Mouse (Mus musculus) C2C12 (cell line): ENCODE measurements around the gene Iqch. TPM values are rescaled to one million over a fixed set of nuclear protein-coding genes. Genes with fewer than 3 reads are reported as not detected.

Experiments
- H3K27me3 ChIP-seq: one replicate; pipeline ENCODE4 v1.6.1; 2011; ENCODE audit not compliant: control insufficient read depth, insufficient read depth, insufficient read length
- H3K36me3 ChIP-seq: one replicate; pipeline ENCODE4 v1.6.1; 2011; ENCODE audit not compliant: control insufficient read depth, insufficient read depth
- H3K4me3 ChIP-seq: one replicate; pipeline ENCODE4 v1.5.1; 2011; ENCODE audit warnings: mild to moderate bottlenecking, control low read depth; ENCODE audit not compliant: poor library complexity, insufficient read depth, severe bottlenecking
- H3K79me2 ChIP-seq: one replicate; pipeline ENCODE4 v1.6.1; 2011; ENCODE audit not compliant: control insufficient read depth, insufficient read depth
- H3K79me3 ChIP-seq: one replicate; pipeline ENCODE4 v1.6.1; 2011; ENCODE audit warnings: low read depth, control low read depth
- H3ac ChIP-seq: one replicate; pipeline ENCODE3; 2011; ENCODE audit warnings: low read depth; ENCODE audit not compliant: control insufficient read depth, insufficient read length
- CEBPB ChIP-seq: IDR thresholded peaks from one replicate; pipeline ENCODE4 v1.6.1; 2011; ENCODE audit warnings: low read depth, mild to moderate bottlenecking, control low read depth, moderate library complexity
- CTCF ChIP-seq: IDR thresholded peaks from one replicate; pipeline ENCODE4 v1.5.1; 2011; ENCODE audit not compliant: control insufficient read depth, insufficient read depth, insufficient read length
- FOSL1 ChIP-seq: IDR thresholded peaks from one replicate; pipeline ENCODE4 v1.8.0; 2011; ENCODE audit warnings: mild to moderate bottlenecking, low read length; ENCODE audit not compliant: poor library complexity, insufficient read depth, severe bottlenecking
- MAX ChIP-seq: IDR thresholded peaks from one replicate; pipeline ENCODE4 v1.6.1; 2011; ENCODE audit warnings: mild to moderate bottlenecking, control low read depth
- MYOD1 ChIP-seq: IDR thresholded peaks from one replicate; pipeline ENCODE4 v1.6.1; 2011; ENCODE audit warnings: low read depth; ENCODE audit not compliant: control insufficient read depth, insufficient read length
- MYOG ChIP-seq: IDR thresholded peaks from one replicate; pipeline ENCODE4 v1.6.1; 2011; ENCODE audit not compliant: control insufficient read depth, insufficient read length; ENCODE audit errors: extremely low read depth
- USF1 ChIP-seq: IDR thresholded peaks from one replicate; pipeline ENCODE4 v1.6.1; 2011; ENCODE audit warnings: low read depth, mild to moderate bottlenecking, control low read depth, moderate library complexity
- polyA plus RNA-seq: library from polyadenylated mRNA; unstranded; fragments of >200 nt; fragmentation: generic; extraction: Trizol; gene quantifications from one replicate; pipeline ENCODE4 v1.2.1, GENCODE M21; 2012; ENCODE audit warnings: missing spikeins

The Iqch gene
- polyA plus RNA-seq, 1 experiment = not detected

DNA sequence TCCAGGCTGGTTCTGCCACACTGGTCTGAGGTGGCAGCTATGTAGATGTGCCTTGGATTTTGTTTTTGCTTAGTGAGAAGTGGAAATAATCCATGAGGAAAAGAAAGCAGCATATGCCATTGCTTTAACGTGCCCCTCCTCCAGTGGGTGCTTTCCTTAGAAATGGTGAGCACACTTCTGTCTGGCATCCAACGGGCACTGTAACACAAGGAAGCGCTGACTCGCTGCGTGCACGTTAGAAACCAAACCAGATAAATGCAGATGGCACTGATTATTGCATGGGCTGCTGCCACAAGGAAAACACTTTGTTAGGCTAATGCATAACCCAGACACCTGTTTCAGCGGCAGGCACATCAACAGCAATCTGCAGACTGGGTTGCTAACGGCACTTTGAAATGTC is 6.6 kb downstream of the Iqch start:
- H3K27me3 ChIP-seq = peaks cover 4% of the 10 kb centered on the region
- no peaks in the 10 kb centered on the region for H3K36me3 ChIP-seq
- TF ChIP-seq CEBPB (no peak), USF1 (no peak), MAX (no peak), MYOG (no peak), MYOD1 (no peak), FOSL1 (no peak), CTCF (no peak)
- H3K79me3 ChIP-seq = no peaks in the 10 kb centered on the region
- no peaks in the 10 kb centered on the region for H3K79me2 ChIP-seq
- H3ac ChIP-seq = no peak overlapping the region
- H3K4me3 ChIP-seq = no peak overlapping the region

DNA sequence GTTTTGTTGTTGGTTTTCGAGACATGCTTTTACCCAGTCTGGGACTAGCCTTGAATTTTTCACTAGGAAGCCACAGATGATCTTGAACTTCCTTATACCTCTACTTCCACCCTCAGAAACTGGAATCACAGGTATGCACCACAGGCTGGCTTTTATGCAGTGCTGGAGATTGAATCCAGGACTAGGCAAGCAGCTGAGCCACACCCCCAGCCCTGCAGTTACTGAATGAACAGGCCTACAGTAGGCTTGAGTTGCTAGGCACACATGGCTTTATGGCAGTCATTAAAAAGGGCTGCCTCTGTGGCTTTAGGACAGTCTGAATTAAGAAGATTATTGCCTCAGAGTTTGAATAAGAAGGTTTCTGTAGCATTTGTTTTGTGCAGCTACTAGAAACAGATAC is 7.3 kb downstream of the Iqch start:
- no peaks in the 10 kb centered on the region for H3K36me3 ChIP-seq
- TF ChIP-seq MYOG = no peak
- TF ChIP-seq CTCF = no peak
- no peak for TF ChIP-seq MYOD1
- TF ChIP-seq CEBPB = no peak
- no peak for TF ChIP-seq FOSL1
- no peak for TF ChIP-seq USF1
- no peak for TF ChIP-seq MAX
- H3K79me3 ChIP-seq = no peaks in the 10 kb centered on the region
- no peak overlapping the region for H3K4me3 ChIP-seq
- peaks cover 4% of the 10 kb centered on the region for H3K27me3 ChIP-seq
- no peak overlapping the region for H3ac ChIP-seq
- H3K79me2 ChIP-seq = no peaks in the 10 kb centered on the region

DNA sequence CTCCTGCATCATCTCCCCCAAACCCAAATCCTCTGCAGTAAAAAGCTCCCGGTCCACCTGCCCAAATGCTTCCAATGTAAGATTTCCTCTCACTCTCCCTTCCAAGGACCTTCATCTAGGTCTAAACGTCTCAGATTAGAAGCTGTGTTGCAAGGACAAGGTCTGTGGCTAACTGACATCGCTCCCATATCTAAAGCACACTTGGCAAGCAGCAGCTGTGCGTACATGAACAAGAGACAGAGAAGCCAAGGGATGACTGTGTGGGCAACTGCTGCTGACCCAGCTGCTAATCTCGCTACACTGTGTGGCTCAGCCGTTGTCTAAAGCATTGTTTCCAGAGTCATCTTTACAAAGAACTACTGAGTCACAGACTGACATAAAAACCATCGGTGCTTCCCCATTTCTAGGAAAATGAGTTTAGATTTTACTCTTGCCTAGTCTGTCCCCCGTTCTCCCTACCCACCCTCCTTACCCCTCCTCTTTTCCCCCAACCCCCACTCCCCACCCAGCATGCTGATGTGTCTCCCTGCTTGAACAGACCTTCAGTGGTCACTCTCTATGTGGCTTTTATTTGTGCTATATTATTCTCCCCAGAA is 10.5 kb downstream of the Iqch start:
- TF ChIP-seq MYOG = no peak
- no peak for TF ChIP-seq MAX
- no peak for TF ChIP-seq MYOD1
- TF ChIP-seq CTCF = no peak
- no peak for TF ChIP-seq FOSL1
- TF ChIP-seq CEBPB = no peak
- no peak for TF ChIP-seq USF1
- peaks cover 4% of the 10 kb centered on the region for H3K27me3 ChIP-seq
- H3K4me3 ChIP-seq = no peak overlapping the region
- no peaks in the 10 kb centered on the region for H3K79me2 ChIP-seq
- no peaks in the 10 kb centered on the region for H3K79me3 ChIP-seq
- no peak overlapping the region for H3ac ChIP-seq
- no peaks in the 10 kb centered on the region for H3K36me3 ChIP-seq

DNA sequence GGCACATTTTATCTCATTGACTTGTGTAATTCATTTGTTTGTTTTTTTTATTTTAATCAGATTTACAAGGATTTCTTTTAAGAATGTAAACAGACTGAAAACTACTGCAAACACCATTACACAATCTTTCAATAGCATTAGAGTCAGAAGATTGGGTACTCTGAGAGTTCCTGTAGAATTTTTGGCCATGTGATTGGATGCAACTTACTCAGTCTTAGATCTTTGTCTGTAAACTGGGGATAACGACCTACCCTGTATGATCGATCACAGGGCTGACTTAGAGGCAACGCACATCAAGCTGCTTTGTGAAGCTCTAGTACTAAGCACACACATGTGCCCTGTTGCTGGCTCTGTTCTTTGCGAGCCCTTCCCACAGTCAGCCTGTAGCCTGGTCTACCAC is 11.7 kb downstream of the Iqch start:
- H3K79me3 ChIP-seq = no peaks in the 10 kb centered on the region
- H3ac ChIP-seq = no peak overlapping the region
- H3K4me3 ChIP-seq = no peak overlapping the region
- TF ChIP-seq USF1 = no peak
- TF ChIP-seq FOSL1 = no peak
- no peak for TF ChIP-seq MYOD1
- no peak for TF ChIP-seq MAX
- no peaks in the 10 kb centered on the region for H3K79me2 ChIP-seq
- H3K36me3 ChIP-seq = no peaks in the 10 kb centered on the region
- H3K27me3 ChIP-seq = peaks cover 4% of the 10 kb centered on the region

DNA sequence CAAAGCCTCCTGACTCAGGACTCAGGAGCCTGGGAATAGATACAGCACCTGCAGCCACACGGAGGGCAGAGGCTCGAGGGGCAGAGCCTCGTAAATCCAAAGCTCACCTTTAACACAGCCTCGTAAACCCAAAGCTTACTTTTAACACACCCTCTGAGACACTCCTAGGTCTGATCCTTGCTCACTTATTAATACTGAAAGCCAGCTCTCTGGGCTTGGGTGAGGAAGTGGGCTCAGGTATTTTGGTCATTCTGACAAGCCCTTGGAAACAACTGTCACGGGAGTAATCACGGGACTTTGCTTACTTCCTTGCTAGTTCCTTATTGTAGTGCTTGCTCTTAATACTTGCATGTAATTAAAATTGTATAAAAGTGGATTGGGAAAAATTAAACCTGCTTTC is 13.1 kb downstream of the Iqch start:
- Histone ChIP-seq H3K36me3 (no peaks in the 10 kb centered on the region), H3K79me2 (no peaks in the 10 kb centered on the region), H3K79me3 (no peaks in the 10 kb centered on the region), H3K27me3 (peaks cover 4% of the 10 kb centered on the region), H3ac (no peak overlapping the region), H3K4me3 (no peak overlapping the region)
- no peak for TF ChIP-seq MYOG
- no peak for TF ChIP-seq MYOD1
- TF ChIP-seq CTCF = no peak
- no peak for TF ChIP-seq MAX
- TF ChIP-seq FOSL1 = no peak
- TF ChIP-seq CEBPB = no peak
- no peak for TF ChIP-seq USF1

DNA sequence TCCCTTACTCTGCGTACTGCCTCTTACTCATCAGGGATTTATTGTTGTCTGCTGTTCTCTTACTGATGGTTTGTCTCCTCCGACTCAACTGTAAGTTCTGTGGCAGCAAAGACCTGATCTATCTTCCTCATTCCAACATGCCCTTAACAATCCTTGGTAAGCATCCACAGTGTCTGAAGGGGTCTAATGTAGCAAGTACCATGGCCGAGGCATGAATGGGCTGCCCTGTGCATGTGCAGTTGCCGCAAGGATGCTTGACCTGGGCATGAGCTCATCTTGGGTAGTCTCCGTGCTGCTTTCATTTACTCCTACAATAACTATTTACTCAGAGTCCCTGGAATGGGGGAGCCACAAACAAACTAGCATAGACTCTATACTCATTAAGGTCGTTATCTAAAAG is 17.0 kb downstream of the Iqch start:
- H3K79me2 ChIP-seq = no peaks in the 10 kb centered on the region
- H3K4me3 ChIP-seq = no peak overlapping the region
- TF ChIP-seq FOSL1 (no peak), USF1 (no peak), MYOG (no peak), CTCF (no peak), CEBPB (no peak), MAX (no peak), MYOD1 (no peak)
- no peaks in the 10 kb centered on the region for H3K79me3 ChIP-seq
- no peak overlapping the region for H3ac ChIP-seq
- H3K36me3 ChIP-seq = no peaks in the 10 kb centered on the region
- no peaks in the 10 kb centered on the region for H3K27me3 ChIP-seq
